Mouse (Mus musculus) C2C12 (cell line): ENCODE data around the gene Cdc37l1. TPM values are rescaled to one million over a fixed set of nuclear protein-coding genes. Genes with fewer than 3 reads are reported as not detected.

Source experiments
- H3K27me3 ChIP-seq: one replicate; pipeline ENCODE4 v1.6.1; 2011; ENCODE audit not compliant: control insufficient read depth, insufficient read depth, insufficient read length
- H3K36me3 ChIP-seq: one replicate; pipeline ENCODE4 v1.6.1; 2011; ENCODE audit not compliant: control insufficient read depth, insufficient read depth
- H3K4me3 ChIP-seq: one replicate; pipeline ENCODE4 v1.5.1; 2011; ENCODE audit warnings: mild to moderate bottlenecking, control low read depth; ENCODE audit not compliant: poor library complexity, insufficient read depth, severe bottlenecking
- H3K79me2 ChIP-seq: one replicate; pipeline ENCODE4 v1.6.1; 2011; ENCODE audit not compliant: control insufficient read depth, insufficient read depth
- H3K79me3 ChIP-seq: one replicate; pipeline ENCODE4 v1.6.1; 2011; ENCODE audit warnings: low read depth, control low read depth
- H3ac ChIP-seq: one replicate; pipeline ENCODE3; 2011; ENCODE audit warnings: low read depth; ENCODE audit not compliant: control insufficient read depth, insufficient read length
- CEBPB ChIP-seq: IDR thresholded peaks from one replicate; pipeline ENCODE4 v1.6.1; 2011; ENCODE audit warnings: low read depth, mild to moderate bottlenecking, control low read depth, moderate library complexity
- CTCF ChIP-seq: IDR thresholded peaks from one replicate; pipeline ENCODE4 v1.5.1; 2011; ENCODE audit not compliant: control insufficient read depth, insufficient read depth, insufficient read length
- FOSL1 ChIP-seq: IDR thresholded peaks from one replicate; pipeline ENCODE4 v1.8.0; 2011; ENCODE audit warnings: mild to moderate bottlenecking, low read length; ENCODE audit not compliant: poor library complexity, insufficient read depth, severe bottlenecking
- MAX ChIP-seq: IDR thresholded peaks from one replicate; pipeline ENCODE4 v1.6.1; 2011; ENCODE audit warnings: mild to moderate bottlenecking, control low read depth
- MYOD1 ChIP-seq: IDR thresholded peaks from one replicate; pipeline ENCODE4 v1.6.1; 2011; ENCODE audit warnings: low read depth; ENCODE audit not compliant: control insufficient read depth, insufficient read length
- MYOG ChIP-seq: IDR thresholded peaks from one replicate; pipeline ENCODE4 v1.6.1; 2011; ENCODE audit not compliant: control insufficient read depth, insufficient read length; ENCODE audit errors: extremely low read depth
- USF1 ChIP-seq: IDR thresholded peaks from one replicate; pipeline ENCODE4 v1.6.1; 2011; ENCODE audit warnings: low read depth, mild to moderate bottlenecking, control low read depth, moderate library complexity
- polyA plus RNA-seq: library from polyadenylated mRNA; unstranded; fragments of >200 nt; fragmentation: generic; extraction: Trizol; gene quantifications from one replicate; pipeline ENCODE4 v1.2.1, GENCODE M21; 2012; ENCODE audit warnings: missing spikeins

Cdc37l1 gene
- polyA plus RNA-seq, 1 experiment = 6.4 TPM

DNA sequence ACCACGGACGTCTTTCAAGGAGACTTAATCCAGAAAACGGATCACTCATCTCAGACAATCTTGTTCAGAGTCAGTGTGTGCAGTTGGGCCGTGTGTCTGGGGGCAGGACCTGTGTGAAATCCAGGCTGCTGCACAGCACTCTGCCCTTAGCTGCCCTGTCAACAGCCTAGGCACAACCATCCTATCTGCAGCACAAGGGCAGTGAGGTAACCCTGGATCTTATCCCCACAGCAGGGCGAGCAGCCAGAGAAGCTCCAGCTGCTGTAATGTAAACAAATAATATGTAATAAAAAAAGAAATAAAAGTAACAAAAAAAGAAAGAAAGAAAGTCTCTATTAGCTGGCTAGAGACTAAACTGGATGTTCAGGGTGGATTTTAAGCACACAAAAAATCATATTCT lies 79.0 kb downstream of the Cdc37l1 start:
- Histone ChIP-seq H3K79me3 (no peaks in the 10 kb centered on the region), H3K4me3 (no peak overlapping the region), H3ac (no peak overlapping the region), H3K27me3 (no peaks in the 10 kb centered on the region), H3K36me3 (no peaks in the 10 kb centered on the region), H3K79me2 (no peaks in the 10 kb centered on the region)
- TF ChIP-seq USF1 (no peak), MYOG (no peak), MAX (no peak), MYOD1 (no peak), FOSL1 (no peak), CEBPB (no peak), CTCF (no peak)

DNA sequence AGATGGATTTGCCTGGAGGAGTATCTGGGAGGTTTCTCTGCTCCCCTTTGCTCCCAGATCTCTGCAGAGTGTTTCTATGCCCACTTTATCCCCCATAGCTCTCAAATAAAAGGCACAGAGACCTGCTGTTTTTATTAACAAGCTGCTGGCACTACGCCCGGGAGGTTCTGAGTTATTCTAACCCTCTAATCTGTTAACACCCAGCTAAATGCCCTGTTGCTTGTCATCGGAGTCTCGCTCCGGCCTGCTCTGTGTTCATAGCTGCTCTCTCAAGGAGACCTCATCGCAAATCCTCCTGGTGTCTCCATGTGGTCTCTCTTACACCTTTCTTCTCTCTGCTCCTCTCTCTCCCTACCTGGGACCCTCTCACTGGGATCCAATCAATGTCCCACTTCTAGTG lies 84.7 kb downstream of the Cdc37l1 start:
- Histone ChIP-seq H3K79me2 (no peaks in the 10 kb centered on the region), H3ac (no peak overlapping the region), H3K36me3 (no peaks in the 10 kb centered on the region), H3K4me3 (no peak overlapping the region), H3K27me3 (no peaks in the 10 kb centered on the region), H3K79me3 (no peaks in the 10 kb centered on the region)
- TF ChIP-seq MAX (no peak), MYOD1 (no peak), CTCF (no peak), USF1 (no peak), FOSL1 (no peak), MYOG (no peak), CEBPB (no peak)

Other genes with a start within 250 kb of the Cdc37l1 start
- 0.01 TPM for gene Slc1a1, start 155.3 kb upstream of the Cdc37l1 start, polyA plus RNA-seq
- 1.3 TPM for gene Plpp6, start 26.4 kb upstream of the Cdc37l1 start, polyA plus RNA-seq
- 0.02 TPM for gene 4430402I18Rik, start 22.6 kb upstream of the Cdc37l1 start, polyA plus RNA-seq
- 22.1 TPM for gene Ak3, start 57.6 kb downstream of the Cdc37l1 start, polyA plus RNA-seq
- 45.4 TPM for gene Rcl1, start 111.0 kb downstream of the Cdc37l1 start, polyA plus RNA-seq